Mouse (Mus musculus) kidney, postnatal 4 days (tissue): ENCODE data around the gene Nat8f3.
"Not testable (repeated sequence)": the region's sequence is repeated elsewhere in the genome, so short reads cannot be mapped to it uniquely, and the experiment has no call there.

Experiments used
- DNase-seq, 2 experiments: peaks; one replicate each; pipeline ENCODE4 v3.0.0; 2021; ENCODE audit warnings: mixed read lengths in 2 of 2

Nat8f3 gene

DNA sequence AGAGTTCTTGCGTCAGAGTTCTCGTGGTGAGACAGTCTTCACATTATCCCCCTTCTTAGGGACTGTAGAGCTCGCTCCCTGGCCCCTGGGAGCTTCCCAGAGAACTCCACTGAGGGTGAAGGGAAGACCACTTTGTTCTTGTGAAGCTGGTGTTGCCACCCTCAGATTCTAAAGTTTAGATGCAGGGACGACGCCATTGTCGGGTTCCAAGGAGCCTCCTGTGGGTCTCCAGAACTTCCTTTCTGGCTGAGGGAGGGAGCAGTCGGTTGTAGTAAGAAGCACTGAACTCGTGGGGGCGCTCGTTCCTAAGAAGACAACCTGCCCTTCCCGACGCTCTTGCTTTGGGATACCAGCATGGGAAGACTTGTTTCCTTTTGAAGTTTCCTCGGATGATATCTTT lies at the start of gene Nat8f3:
Nat8f3 (minus strand) TSS at position 223 of the 400 bp plus-strand sequence.
- DNase-seq: peak; percentile 53 to 57

DNA sequence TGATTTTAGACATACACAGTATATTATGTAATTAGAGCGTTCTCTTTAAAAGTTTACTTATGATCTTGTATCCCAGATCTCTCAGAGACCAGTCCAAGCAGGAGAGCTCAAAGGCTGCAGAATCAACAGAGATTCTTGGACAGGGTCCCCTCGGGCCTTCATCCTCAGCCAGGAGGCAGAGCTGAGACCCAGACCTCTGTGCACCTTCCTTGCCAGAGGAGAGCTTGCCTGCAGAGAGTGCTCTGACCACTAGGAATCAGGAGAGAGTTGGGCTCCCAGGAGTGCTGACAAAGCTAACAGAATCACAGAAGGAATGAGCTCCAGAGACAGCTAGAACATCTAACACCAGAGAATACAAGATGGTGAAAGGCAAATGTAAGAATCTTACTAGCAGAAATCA lies 47.8 kb upstream of the Nat8f3 start:
- no peak for DNase-seq

DNA sequence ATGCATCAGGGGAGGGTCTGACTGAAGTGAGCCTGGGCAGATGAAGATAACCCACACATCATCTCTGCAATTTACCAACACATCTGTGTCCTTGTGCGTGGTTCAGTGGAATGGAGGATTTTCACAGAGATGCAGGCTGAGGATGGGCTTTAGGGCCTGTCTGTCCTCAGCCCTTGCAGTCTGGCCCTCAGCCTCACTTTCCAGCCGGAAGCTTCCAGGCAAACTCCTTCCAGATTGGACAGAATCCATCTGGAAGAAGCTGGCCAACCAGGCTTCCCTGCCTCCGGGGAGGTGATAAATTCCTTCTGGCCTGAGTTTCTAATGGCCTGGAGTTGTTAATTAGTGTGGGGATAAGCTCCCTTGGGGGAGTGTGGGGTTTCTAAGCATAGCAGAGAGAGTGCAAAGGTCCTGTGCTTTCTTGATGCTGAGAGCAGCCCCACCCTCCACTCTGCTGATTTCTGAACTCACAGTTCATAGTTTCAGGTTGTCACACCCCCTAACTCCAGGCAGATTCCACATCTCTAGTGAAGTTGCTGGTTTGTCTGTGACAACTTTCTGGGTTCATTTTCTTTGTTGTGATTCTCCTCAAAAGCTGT lies 45.5 kb upstream of the Nat8f3 start:
- DNase-seq: peak in 1 of 2 experiments; percentile 21

DNA sequence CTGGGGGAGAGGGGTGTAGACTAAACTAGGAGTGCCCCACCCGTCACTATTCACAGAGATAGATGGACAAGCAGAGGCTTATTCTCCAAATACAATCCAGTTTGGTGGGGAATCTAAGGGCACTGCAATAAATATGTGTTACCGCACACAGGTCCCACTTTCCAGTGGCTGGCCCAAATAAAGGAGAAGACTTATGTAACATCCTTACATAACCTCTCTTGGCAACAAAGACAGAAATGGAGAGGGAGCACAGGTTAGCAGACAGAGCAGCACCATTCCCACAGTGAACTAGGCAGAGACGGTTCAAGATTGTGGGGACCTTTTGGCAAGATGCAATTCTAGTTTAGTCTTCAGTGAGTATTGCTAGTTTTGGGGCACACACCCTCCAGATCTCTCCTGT lies 45.0 kb upstream of the Nat8f3 start:
- not testable (repeated sequence) for DNase-seq

DNA sequence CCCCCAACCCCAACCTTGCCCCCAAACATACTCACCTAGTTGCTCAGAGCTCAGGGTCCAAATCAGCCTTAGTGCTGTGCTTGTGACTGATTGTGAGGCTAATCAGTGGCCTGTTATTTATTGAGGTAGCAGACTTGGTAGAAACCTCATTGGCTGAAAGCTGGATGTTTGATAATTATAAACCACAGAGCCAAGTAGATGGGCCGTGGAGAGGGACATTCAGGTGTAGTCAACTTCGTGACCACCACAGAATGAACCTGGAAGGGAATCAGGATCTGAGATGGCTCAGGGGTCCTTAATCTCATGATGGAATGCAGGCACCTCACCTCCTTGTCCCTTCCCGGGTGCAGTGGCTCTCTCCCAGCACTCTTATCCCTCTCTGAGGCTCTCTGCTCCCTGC lies 44.2 kb upstream of the Nat8f3 start:
- DNase-seq: not testable (repeated sequence)

DNA sequence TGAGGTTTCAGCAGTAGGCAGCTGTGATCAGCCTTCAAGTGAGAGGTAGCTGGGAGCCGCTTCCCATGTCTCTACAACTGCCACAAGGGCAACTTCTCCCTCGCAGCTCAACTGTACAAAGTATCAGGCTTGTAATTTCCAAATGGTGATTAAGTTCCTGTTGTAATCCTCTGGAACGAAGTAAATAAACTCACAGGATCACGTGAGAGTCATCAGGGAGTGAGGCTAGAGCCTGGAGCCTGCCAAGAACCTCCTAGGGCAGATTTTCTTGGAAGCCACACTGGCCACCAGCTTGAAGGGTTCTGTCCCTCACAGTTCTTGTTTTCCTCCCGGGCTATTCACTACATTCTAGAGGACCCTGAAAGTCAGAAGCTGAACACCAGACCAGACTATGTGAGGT lies 37.6 kb upstream of the Nat8f3 start:
- not testable (repeated sequence) for DNase-seq

DNA sequence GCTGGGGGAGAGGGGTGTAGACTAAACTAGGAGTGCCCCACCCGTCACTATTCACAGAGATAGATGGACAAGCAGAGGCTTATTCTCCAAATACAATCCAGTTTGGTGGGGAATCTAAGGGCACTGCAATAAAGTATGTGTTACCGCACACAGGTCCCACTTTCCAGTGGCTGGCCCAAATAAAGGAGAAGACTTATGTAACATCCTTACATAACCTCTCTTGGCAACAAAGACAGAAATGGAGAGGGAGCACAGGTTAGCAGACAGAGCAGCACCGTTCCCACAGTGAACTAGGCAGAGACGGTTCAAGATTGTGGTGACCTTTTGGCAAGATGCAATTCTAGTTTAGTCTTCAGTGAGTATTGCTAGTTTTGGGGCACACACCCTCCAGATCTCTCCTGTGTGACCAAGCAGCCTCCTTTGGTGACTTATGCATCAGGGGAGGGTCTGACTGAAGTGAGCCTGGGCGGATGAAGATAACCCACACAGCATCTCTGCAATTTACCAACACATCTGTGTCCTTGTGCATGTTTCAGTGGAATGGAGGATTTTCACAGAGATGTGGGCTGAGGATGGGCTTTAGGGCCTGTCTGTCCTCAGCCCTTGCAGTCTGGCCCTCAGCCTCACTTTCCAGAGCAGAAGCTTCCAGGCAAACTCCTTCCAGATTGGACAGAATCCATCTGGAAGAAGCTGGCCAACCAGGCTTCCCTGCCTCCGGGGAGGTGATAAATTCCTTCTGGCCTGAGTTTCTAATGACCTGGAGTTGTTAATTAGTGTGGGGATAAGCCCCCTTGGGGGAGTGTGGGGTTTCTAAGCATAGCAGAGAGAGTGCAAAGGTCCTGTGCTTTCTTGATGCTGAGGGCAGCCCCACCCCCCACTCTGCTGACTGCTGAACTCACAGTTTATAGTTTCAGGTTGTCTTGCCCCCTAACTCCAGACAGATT lies 2.2 kb downstream of the Nat8f3 start:
- not testable (repeated sequence) for DNase-seq

DNA sequence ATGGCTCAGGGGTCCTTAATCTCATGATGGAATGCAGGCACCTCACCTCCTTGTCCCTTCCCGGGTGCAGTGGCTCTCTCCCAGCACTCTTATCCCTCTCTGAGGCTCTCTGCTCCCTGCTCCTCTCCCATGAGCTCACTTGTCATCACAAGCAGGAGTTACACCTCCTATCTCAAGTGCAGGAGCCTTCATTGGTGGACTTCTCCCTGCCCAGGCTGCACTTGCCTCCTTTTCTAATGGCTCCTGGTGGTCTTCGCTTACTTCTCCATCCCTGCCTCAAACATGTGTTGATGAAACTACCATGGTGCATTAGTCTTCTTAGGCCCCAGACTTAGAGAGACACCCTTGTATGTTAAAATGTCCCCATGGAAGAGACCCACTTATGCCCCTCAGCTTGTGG lies 2.9 kb downstream of the Nat8f3 start:
- DNase-seq: not testable (repeated sequence)

DNA sequence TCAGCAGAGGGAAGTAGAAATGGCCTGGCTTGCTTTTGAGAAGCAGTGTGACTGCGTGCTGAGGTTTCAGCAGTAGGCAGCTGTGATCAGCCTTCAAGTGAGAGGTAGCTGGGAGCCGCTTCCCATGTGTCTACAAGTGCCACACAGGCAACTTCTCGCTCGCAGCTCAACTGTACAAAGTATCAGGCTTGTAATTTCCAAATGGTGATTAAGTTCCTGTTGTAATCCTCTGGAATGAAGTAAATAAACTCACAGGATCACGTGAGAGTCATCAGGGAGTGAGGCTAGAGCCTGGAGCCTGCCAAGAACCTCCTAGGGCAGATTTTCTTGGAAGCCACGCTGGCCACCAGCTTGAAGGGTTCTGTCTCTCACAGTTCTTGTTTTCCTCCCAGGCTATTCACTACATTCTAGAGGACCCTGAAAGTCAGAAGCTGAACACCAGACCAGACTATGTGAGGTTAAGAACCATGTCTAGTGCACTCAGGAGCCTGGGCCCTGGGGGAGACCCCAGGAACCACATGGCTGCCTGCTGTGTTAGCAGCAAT lies 9.8 kb downstream of the Nat8f3 start:
- DNase-seq: not testable (repeated sequence)

DNA sequence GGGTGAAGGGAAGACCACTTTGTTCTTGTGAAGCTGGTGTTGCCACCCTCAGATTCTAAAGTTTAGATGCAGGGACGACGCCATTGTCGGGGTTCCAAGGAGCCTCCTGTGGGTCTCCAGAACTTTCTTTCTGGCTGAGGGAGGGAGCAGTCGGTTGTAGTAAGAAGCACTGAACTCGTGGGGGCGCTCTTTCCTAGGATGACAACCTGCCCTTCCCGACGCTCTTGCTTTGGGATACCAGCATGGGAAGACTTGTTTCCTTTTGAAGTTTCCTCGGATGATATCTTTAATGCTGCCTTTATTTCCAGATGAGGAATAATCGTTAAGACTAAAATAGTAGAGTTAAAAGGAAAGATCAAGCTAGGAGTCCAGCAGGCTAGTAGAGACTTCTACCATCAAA lies 52.4 kb downstream of the Nat8f3 start, which contains the start of gene Nat8f7:
Nat8f7 (minus strand) TSS at position 101 of the 400 bp plus-strand sequence.
- peak in 1 of 2 experiments; percentile 1 for DNase-seq

DNA sequence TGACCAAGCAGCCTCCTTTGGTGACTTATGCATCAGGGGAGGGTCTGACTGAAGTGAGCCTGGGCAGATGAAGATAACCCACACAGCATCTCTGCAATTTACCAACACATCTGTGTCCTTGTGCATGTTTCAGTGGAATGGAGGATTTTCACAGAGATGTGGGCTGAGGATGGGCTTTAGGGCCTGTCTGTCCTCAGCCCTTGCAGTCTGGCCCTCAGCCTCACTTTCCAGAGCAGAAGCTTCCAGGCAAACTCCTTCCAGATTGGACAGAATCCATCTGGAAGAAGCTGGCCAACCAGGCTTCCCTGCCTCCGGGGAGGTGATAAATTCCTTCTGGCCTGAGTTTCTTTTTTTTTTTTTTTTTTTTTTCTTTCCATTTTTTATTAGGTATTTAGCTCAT lies 55.9 kb downstream of the Nat8f3 start:
- DNase-seq: not testable (repeated sequence)

DNA sequence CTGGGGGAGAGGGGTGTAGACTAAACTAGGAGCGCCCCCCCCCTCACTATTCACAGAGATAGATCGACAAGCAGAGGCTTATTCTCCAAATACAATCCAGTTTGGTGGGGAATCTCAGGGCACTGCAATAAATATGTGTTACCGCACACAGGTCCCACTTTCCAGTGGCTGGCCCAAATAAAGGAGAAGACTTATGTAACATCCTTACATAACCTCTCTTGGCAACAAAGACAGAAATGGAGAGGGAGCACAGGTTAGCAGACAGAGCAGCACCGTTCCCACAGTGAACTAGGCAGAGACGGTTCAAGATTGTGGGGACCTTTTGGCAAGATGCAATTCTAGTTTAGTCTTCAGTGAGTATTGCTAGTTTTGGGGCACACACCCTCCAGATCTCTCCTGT lies 56.3 kb downstream of the Nat8f3 start:
- DNase-seq: not testable (repeated sequence)

DNA sequence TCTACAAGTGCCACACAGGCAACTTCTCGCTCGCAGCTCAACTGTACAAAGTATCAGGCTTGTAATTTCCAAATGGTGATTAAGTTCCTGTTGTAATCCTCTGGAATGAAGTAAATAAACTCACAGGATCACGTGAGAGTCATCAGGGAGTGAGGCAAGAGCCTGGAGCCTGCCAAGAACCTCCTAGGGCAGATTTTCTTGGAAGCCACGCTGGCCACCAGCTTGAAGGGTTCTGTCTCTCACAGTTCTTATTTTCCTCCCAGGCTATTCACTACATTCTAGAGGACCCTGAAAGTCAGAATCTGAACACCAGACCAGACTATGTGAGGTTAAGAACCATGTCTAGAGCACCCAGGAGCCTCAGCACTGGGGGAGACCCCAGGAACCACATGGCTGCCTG lies 63.6 kb downstream of the Nat8f3 start:
- DNase-seq: peak; percentile 1 to 3
